Comparison of ENCODE assay signal across 23 mouse cellular contexts in the genomic region with DNA sequence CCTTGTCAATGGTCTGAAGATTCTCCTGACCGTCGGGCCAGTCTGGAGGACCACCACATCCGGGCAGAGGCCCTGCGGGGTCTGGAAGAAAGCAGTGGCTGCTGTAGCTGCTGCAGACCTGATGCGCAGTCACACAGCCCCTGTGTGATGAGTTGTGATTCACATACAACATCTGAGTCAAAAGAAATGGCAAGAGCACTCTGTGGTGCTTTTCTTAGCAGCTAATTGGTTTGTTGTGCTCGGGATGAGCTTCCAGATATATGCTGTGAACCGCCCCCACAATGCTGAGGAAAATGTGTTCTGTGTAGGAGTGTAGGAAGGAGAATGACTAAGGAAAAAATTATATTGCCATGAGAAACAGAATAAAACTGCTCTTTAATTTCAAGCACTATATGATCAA.
DNase-seq lines count a peak whose midpoint lies in the region; ATAC-seq lines count a peak whose summit lies in the region.
"Had no signal": no experiment of that assay in that cellular context is flagged by ENCODE, and none has a peak within 500 bp of the region (broad histone marks: within the 10 kb centered on the region; RNA-seq: fewer than 3 reads in every experiment).

No protein-coding gene starts in this region.

- H3K36me3 ChIP-seq in neural tube, embryonic 15.5 days: no peaks in the 10 kb centered on the region
- no peaks in the 10 kb centered on the region for H3K36me3 ChIP-seq in midbrain, embryonic 16.5 days (ENCODE audit: control insufficient read depth, insufficient read depth, low read length)
- H3K36me3 ChIP-seq: limb, embryonic 12.5 days; liver, embryonic 15.5 days; midbrain, embryonic 15.5 days; stomach, embryonic 15.5 days had no signal

- no peaks in the 10 kb centered on the region for H3K4me1 ChIP-seq in neural tube, embryonic 15.5 days
- no peaks in the 10 kb centered on the region for H3K4me1 ChIP-seq in midbrain, embryonic 16.5 days (ENCODE audit: control insufficient read depth, insufficient read depth, low read length)
- H3K4me1 ChIP-seq: limb, embryonic 12.5 days; liver, embryonic 15.5 days; megakaryocyte, embryonic 14.5 days; midbrain, embryonic 15.5 days; stomach, embryonic 15.5 days had no signal

- ATAC-seq in neural tube, embryonic 15.5 days (ENCODE audit: low FRiP score): no peak
- ATAC-seq in midbrain, embryonic 16.5 days: no peak
- ATAC-seq: forebrain, embryonic 16.5 days; hindbrain, postnatal 0 days; lung, postnatal 0 days; midbrain, embryonic 15.5 days had no signal

- H3K27ac ChIP-seq in neural tube, embryonic 15.5 days (replicated peaks): no peak overlapping the region
- H3K27ac ChIP-seq in midbrain, embryonic 16.5 days (ENCODE audit: low read length): no peak overlapping the region
- H3K27ac ChIP-seq: hindbrain, postnatal 0 days; limb, embryonic 12.5 days; liver, embryonic 15.5 days; midbrain, embryonic 15.5 days; stomach, embryonic 15.5 days had no signal

- H3K4me2 ChIP-seq in neural tube, embryonic 15.5 days: no peak overlapping the region
- no peak overlapping the region for H3K4me2 ChIP-seq in midbrain, embryonic 16.5 days (ENCODE audit: low read length)
- H3K4me2 ChIP-seq: limb, embryonic 12.5 days; liver, embryonic 15.5 days; midbrain, embryonic 15.5 days; stomach, embryonic 15.5 days had no signal

- no peak overlapping the region for H3K4me3 ChIP-seq in neural tube, embryonic 15.5 days (replicated peaks)
- no peak overlapping the region for H3K4me3 ChIP-seq in midbrain, embryonic 16.5 days (ENCODE audit: low read depth, low read length)
- H3K4me3 ChIP-seq: erythroblast, embryonic 14.5 days; limb, embryonic 12.5 days; liver, embryonic 15.5 days; megakaryocyte, embryonic 14.5 days; midbrain, embryonic 15.5 days; stomach, embryonic 15.5 days had no signal

- H3K9me3 ChIP-seq in neural tube, embryonic 15.5 days (replicated peaks): no peaks in the 10 kb centered on the region
- no peaks in the 10 kb centered on the region; the same call in 1 of the 2 replicates for H3K9me3 ChIP-seq in midbrain, embryonic 16.5 days (replicated peaks; ENCODE audit: control insufficient read depth, low read length, poor library complexity, severe bottlenecking)
- H3K9me3 ChIP-seq: limb, embryonic 12.5 days; liver, embryonic 15.5 days; midbrain, embryonic 15.5 days; stomach, embryonic 15.5 days had no signal

- peak; percentile 68 for DNase-seq in left cerebral cortex, adult 11 months (ENCODE audit: low spot score)
- DNase-seq in left cerebral cortex, postnatal 4 days: no peak
- peak; percentile 39 to 51 for DNase-seq in layer of hippocampus, adult 8-10 months (ENCODE audit: low spot score in 2 of 2)
- DNase-seq in left cerebral cortex, postnatal 14 days (ENCODE audit: low spot score in 2 of 2): peak; percentile 72 to 87
- peak; percentile 72 to 75 for DNase-seq in right cerebral cortex, postnatal 36 days (ENCODE audit: low spot score in 2 of 2)
- DNase-seq in urinary bladder, postnatal 14 days (ENCODE audit: low spot score): no peak
- DNase-seq: adrenal gland, postnatal 10 days; cerebellum, adult 18-20 months; gastrocnemius, postnatal 36 days; heart, postnatal 4 days; kidney, adult 11 months; kidney, postnatal 14 days had no signal

- WGBS in neural tube, embryonic 15.5 days: 96% methylated on average over 7 of the region's 7 CpGs
- WGBS in midbrain, embryonic 16.5 days: 90% methylated on average over 7 of the region's 7 CpGs

- no peak overlapping the region for H3K9ac ChIP-seq in neural tube, embryonic 15.5 days (replicated peaks)
- no peak overlapping the region for H3K9ac ChIP-seq in midbrain, embryonic 16.5 days (ENCODE audit: low read depth, low read length)
- H3K9ac ChIP-seq: limb, embryonic 12.5 days; liver, embryonic 15.5 days; midbrain, embryonic 15.5 days; stomach, embryonic 15.5 days had no signal

- H3K27me3 ChIP-seq in neural tube, embryonic 15.5 days (replicated peaks): no peaks in the 10 kb centered on the region
- no peaks in the 10 kb centered on the region for H3K27me3 ChIP-seq in midbrain, embryonic 16.5 days (ENCODE audit: control insufficient read depth, insufficient read depth, low read depth, low read length)
- H3K27me3 ChIP-seq: limb, embryonic 12.5 days; liver, embryonic 15.5 days; megakaryocyte, embryonic 14.5 days; midbrain, embryonic 15.5 days; stomach, embryonic 15.5 days had no signal

- intact Hi-C loops in left cerebral cortex, postnatal 4 days (cut with DNase I): no loop called here
- intact Hi-C loops in left cerebral cortex, postnatal 14 days (cut with DNase I): loop anchor here (10.0 kb wide), 1 partner anchor 234 kb away; no protein-coding TSS in a partner anchor

Comparison
In these comparisons a context has a peak if more than half of its experiments do, and no peak if none do; other contexts are left out.
1. DNase-seq: peak in left cerebral cortex, adult 11 months (single experiment), layer of hippocampus, adult 8-10 months (2 of 2), left cerebral cortex, postnatal 14 days (2 of 2) and right cerebral cortex, postnatal 36 days (2 of 2); none in left cerebral cortex, postnatal 4 days (single experiment) and urinary bladder, postnatal 14 days (single experiment).